Mouse (Mus musculus): Measurements from ENCODE around the gene Vav3.

Vav3 gene

DNA sequence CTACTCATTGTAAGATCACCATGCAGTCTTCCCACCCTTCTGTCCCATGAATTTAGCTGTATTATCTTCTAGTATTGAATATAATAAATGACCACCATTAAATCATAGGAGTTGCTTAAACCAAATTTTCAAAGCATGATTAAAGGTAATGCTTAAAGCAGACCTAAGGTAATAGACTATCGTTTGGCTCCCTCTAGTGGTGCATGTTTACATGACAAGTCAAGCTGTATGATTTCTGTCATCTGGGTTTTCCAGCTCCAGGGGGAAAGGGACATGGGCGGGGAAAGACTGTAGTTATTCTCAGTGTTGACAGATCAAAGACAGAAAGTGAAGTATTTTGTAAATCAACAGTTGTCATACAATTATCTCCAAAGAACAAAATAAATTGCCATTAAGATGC lies 151.1 kb downstream of the Vav3 start:
- in situ Hi-C loops (cut with MboI; ENCODE audit: low sequenced_read_pairs), result loop anchor here (25.0 kb wide), 1 partner anchor 329 kb away; no protein-coding TSS in a partner anchor

DNA sequence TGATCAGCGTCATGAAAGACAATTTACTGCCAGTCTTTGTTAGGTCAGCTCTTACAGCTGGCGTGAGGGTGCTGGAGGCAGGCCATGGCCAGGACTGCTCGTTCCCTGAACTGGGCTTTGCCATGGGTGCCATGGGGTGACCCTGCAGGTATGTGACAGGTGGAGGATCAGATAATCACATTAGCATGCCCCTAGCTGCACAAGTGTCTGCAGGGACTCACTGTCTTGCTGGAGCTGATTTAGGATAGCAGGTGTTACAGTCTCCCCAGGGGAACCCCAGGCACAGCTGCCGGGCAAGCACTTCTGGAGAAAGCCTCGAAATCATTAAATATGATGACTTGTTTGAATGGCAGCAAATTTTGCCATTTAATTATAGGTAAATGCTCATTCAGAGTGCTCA lies 156.0 kb downstream of the Vav3 start:
- in situ Hi-C loops (cut with MboI; ENCODE audit: low sequenced_read_pairs), result loop anchor here (25.0 kb wide), 1 partner anchor 334 kb away; no protein-coding TSS in a partner anchor

DNA sequence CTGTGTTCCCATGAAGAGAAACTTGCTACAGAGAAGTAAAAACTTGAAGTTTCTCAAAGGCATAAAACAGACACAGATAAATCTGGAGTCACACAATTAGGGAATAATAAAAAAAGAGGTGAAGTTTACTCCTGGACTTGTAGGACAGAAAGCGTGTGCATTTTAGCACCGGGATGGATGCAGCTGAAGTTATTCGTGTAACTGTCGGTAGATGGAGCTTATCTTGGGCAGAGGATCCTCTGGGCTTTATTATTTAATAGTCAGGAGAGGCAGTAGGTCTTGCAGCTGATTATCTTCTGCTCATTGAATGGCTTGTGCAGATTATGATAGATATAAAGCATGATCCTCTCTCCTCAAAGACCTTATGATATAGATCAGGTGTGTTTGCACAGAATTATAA lies 156.6 kb downstream of the Vav3 start:
- in situ Hi-C loops (cut with MboI; ENCODE audit: low sequenced_read_pairs), result loop anchor here (25.0 kb wide), 1 partner anchor 335 kb away; no protein-coding TSS in a partner anchor

DNA sequence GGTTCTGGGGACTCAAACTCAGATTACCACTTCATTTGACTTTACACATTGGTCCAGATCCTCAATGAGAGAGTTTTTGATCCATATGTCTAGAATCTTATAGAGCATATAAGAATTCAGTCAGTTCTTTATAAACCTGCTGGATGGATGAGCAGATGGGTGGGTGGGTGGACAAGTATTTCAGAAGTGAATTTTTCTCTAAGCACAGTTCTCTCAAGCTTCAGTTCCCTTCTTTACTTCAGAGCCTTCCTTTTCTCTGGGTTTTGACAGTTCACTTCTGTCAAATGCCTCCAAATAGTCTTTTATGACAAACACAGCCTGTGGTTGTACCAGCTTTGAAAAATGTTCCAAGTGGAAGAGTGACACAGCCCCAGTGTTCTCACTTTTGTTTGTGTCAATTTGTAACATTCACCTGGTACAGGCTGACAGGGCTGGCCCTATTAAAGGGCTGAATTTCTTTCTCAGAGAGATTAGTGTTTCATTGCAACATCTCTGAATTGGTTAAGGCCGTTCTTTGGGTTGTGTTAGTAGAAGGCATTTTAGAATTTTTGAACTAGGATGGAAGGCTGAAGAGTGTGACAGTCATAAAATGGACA lies 159.5 kb downstream of the Vav3 start:
- in situ Hi-C loops (cut with MboI; ENCODE audit: low sequenced_read_pairs), result loop anchor here (25.0 kb wide), 1 partner anchor 338 kb away; no protein-coding TSS in a partner anchor

DNA sequence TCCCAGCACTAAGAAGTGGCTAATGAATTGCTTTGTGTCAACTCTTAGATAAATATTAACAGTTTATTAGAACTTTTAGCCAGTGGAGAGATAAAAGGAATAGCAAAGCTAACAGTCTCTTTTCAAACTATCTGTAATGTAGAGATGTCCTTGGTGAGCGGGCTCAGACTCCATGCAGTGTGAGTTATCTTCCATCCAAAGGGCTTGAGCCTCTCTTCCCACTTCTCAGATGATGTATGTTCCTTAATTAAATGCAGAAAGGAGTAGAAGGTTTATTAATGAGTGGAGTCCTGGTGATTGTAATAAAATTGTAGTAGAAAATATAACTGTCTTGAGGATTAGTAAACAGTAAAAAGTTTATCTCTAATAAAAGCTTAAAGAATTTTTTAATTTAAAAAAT lies 169.3 kb downstream of the Vav3 start:
- in situ Hi-C loops (cut with MboI; ENCODE audit: low sequenced_read_pairs), result no loop called here

DNA sequence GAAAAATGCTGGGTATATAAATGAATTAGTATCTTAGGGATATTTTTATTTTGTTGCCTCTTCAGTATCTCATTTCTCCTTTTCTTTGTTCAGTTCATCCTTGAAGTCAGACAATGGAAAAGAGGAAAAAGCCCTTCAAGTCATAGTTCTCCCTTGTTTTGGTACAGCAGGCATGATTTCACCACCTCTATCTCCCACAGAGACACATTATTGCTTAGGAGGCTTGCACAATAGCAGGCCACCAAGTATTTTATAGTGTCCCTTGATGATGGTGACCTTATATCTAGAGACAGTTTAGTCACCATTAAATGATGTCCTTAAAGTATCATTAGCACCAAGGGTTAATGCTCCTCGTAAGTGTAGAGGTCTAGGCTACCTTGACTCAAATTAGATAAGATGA lies 171.4 kb downstream of the Vav3 start:
- in situ Hi-C loops (cut with MboI; ENCODE audit: low sequenced_read_pairs), result no loop called here

DNA sequence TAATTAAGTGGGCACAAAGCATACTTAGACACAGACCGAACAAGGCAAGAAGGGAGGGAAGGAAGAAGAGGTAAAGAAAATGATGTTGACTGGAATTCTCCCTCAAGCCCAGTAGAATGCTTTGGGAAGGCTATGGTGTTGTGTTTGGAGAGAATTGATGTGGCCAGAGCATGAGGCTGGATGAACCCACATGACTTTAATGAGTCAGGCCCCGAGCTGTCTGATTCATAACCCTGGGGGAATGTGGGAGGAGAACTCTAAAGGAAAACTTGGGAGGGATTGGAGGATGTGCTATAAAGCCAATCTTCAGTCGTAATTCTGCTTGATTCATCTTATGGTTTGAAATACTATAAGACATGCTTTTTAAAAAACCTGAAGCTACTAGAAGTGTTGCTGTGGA lies 175.0 kb downstream of the Vav3 start:
- in situ Hi-C loops (cut with MboI; ENCODE audit: low sequenced_read_pairs), result no loop called here

DNA sequence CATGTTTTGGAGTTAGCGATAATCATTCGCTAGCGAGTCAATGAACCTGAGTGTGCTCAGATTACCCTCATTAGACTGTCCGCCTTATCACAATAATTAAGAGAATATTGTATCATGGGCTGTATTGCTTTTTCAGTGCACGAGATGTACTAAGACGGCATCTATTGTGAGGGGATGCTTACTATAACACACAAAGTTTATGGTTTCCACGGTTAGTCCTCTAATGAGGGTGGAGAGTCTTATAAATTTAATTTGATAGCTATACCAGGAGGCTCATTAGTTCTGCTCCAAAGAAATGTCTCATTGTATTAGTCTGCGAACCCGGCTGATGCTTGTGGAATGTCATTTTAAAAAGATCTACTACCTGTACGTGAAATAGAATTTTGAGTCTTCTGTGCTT lies 175.9 kb downstream of the Vav3 start:
- in situ Hi-C loops (cut with MboI; ENCODE audit: low sequenced_read_pairs), result no loop called here

DNA sequence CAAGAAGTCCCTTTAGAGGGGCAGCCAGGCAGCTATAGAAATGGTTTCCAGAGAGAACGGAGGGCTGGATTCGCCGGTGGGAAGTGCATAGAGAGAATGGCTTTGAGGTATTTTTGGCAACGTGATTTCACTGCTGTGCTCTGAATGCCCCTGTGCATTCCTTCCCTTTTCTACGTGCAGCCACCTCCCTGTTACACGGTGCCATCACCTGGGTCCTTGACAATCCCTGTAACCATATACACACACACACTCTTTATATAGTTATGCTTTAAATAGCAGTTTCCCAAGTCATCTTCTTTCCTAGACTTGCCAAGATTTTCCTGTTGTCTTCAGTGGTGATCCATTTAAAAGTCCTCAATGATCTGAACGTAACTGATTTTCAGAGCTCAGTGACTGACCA lies 181.7 kb downstream of the Vav3 start:
- in situ Hi-C loops (cut with MboI; ENCODE audit: low sequenced_read_pairs), result no loop called here

DNA sequence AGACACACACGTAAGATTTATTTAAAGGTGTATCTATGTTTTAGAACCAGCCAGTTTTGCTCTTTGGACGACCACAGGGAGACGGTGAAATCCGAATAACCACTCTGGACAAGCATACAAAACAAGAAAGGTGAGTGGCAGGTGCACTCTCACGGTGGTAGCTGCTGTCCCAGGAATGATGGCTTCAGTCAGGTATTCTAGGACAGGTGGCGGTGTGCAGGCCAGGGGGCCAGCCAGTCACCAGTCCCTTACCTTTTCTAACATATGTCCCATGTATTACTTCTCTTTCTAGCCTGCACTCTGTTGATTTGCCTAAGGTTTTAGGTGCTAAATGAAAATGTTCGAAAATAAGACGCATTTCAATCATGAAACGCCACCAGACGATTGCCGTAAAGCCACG lies 185.4 kb downstream of the Vav3 start:
- in situ Hi-C loops (cut with MboI; ENCODE audit: low sequenced_read_pairs), result no loop called here

DNA sequence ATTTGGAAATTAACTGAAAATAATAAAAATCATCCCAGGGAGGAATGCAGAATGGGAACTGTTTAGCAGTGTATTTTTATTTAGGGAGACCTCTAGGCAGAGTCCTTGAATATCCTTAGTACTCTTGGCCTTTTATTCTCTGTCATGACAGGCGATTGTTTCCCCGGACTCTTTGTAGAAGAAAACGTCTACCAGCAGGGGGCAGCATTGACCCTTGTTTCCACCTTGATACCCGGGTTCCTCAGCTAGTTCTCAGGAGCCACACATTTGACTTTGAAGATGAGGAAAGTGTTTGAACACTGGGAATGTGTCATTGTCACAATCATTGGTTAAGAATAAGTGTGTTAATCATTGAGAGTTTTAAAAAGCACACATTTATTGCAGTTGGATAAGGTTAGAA lies 185.8 kb downstream of the Vav3 start:
- in situ Hi-C loops (cut with MboI; ENCODE audit: low sequenced_read_pairs), result no loop called here

DNA sequence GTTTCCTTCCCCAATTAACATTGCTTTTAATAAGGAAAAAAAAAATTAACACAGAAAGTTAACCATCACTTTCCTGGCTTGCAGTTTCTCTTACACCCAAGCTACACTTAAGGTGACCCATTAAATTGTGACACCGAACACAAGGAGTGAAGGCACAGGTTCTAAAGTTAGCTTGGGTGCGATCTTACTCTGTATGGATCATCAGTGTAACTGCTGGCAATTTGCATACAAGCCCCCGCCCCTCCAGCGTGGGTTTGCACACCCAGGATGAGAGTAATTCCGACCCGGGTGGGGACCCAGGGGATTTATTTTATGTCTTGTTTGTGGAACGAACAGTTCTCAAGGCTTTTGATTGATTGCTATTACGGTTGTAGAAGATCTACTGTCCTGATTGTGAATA lies 186.2 kb downstream of the Vav3 start:
- in situ Hi-C loops (cut with MboI; ENCODE audit: low sequenced_read_pairs), result no loop called here

DNA sequence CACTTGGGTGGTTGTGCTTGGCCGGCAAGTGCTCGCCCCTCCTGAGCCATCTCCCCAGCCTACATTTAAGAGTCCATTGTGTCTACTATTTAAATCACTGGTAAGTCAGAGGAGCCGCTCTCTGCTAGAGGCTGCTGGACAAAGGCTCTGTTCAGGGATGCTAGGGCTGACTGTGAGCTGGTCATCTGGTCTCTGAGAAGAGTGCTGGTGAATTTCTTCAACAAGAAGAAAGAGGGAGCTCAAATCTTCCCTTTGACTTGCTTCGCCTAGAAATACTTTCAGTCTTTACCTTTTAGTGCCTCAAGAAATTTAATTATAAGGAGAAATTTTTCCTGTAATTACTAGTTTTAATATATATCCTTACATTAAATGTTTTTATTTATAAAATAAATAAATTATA lies 188.2 kb downstream of the Vav3 start:
- in situ Hi-C loops (cut with MboI; ENCODE audit: low sequenced_read_pairs), result no loop called here

DNA sequence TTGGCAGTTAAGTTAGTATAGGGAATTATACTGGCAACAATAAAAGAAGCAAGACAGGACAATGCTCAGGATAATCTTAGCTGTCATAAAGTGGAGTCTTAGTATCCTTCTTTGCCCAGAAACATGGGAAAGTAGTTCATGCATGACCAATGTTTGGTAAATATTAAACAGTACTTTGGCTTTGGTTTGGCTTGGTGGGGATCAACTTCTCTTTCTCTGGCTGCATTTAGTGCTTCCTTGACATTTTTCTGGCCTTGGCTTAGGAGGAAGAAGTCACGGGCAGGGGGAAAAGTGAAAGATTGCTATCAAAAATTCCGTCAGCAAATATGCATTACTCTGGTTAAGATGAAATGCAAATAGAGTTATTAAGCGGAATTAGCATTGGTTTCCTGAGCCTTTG lies 197.2 kb downstream of the Vav3 start:
- in situ Hi-C loops (cut with MboI; ENCODE audit: low sequenced_read_pairs), result no loop called here

DNA sequence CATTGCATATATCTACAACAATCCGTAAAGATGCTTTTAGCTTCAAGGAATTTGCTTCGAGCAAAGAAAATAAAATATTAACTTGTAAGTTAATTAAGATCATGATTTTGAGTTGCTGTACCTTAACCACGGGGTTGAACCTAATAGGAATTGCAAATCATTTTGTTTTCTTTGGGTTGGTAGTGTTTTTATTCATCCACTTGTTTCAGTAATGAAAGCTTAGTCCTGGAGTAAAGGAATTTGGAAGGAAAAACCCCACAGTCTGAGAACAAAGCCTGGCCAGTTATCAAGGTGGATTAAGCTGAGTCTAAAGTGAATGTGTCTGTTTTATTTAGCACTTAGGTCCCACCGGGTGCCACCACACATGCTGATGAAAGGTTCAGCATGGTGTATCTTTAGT lies 199.6 kb downstream of the Vav3 start:
- in situ Hi-C loops (cut with MboI; ENCODE audit: low sequenced_read_pairs), result no loop called here

DNA sequence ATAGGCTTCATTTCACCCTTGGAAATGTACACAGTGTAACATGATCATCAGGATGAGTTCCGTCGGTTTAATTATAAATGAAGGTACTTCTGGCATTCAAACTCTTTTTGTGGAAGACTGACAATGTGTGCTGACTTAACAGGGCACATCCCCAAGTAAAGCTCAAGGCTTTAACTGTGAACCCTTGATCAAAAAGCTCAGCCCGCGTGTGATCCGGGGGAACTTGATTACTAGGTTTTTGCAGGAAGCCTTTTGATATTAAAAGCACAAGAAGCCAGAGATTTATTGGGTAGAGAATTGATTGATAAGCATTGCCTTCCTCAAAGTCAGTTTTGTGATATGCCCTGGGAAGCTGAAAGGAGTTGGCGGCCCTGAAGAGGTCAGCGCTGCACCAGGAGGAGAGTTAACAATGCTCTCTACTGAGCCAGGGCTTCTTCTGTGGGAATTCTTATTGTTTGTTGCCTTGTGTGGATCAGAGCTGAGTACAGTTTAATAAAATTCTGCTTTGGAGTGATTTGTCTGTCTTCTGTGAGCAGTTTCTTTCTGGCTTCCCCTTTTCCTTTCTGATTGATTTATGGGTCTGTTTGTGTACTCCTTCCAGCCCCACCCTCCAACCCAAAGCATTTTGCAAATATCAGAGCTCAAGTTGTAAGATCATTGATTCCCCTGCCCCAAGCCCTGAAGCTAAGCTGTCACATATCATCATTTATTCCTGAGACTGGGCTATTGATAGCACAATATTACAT lies 204.2 kb downstream of the Vav3 start:
- in situ Hi-C loops (cut with MboI; ENCODE audit: low sequenced_read_pairs), result no loop called here

DNA sequence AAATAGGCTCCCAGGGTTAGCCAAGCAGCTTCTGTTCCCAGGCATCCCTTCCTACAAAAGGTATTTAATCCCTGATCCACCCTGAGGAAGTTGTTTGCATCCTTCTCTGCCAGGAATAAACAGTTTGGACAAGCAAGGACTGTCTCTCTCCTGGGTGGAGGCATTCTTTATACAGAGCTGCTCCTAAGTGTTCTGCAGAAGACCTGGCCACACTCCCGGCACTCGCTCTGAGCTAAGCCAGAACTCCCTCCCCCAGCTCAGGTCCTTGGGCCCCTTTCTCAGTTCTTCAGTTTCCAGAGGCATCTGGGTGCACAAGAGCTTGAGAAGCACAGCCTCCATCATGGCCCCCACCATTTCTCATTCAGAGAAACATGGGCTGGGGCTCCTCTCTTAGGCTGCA lies 216.9 kb downstream of the Vav3 start:
- in situ Hi-C loops (cut with MboI; ENCODE audit: low sequenced_read_pairs), result no loop called here

DNA sequence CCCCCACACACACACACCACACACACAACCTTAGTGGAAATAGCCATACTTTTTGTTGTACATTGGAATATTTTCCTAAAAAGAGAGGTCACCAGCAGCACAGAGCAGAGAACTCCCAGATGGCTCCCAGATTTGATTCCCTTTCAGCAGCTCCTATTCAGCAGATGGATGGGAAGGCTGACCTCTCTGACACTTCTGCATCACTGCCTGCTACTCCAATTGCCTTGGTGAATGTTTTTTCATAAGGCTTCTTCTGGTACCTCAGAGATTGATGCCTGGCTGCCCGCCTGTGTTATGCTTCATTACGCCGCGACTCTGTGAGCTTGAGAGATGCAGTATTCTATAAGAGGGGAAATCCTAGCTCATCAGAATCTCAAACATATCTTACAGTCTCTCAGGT lies 220.8 kb downstream of the Vav3 start:
- in situ Hi-C loops (cut with MboI; ENCODE audit: low sequenced_read_pairs), result no loop called here

DNA sequence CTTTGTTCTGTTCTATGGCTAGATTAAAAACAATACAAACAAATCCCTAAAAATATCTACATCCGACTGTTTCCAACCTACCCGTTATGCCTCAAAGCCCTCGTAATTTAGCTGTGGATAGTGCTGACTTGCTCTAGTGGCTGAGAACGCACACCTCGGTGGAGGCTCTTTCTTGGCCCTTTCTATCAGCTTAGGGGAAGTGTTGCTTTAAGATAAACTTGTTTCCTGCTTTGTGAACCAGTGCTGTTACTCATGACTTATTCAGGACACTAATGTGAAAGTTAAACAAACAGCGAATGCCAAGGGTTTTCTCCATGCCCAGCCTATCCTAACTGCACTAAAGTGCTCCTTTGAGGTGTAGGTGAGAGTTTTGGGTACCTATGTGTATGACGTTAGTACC lies 221.3 kb downstream of the Vav3 start:
- in situ Hi-C loops (cut with MboI; ENCODE audit: low sequenced_read_pairs), result no loop called here

DNA sequence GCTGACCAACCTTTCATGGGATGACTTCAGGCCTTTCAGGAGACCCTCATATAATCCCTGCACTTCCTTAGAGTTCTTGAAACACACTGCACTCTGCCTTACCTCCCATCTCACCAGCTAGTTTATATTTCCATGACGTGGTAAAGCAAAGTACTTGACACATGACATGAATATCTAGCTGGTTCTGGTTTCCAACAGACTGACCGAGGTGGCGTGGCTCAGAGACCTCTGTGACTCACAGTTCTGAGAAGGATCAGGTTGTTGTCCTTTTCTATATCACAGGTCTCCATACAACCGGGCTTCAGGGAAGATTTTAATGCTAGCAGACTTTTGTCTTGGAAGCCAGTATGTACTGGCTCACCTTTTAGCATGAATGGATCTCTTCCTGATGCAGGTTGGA lies 221.8 kb downstream of the Vav3 start:
- in situ Hi-C loops (cut with MboI; ENCODE audit: low sequenced_read_pairs), result no loop called here

DNA sequence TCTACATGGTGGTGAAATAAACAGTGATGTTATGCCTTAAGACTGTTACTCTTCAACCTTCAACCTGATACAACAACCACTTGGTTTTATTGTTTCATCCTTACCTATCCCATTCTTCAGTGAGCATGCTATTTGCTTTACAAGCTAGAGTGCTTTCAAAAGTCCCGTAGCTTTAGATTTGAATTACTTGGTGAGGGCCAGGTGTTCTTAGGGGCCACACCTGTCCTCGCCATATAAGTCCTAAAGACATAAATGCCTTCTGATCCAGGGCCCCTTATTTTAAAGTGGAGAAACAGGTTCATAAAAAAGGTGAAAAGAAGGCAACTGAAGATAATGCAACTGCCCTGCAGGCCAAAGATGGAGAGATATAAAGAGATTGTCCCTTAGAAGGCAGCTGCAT lies 224.0 kb downstream of the Vav3 start:
- in situ Hi-C loops (cut with MboI; ENCODE audit: low sequenced_read_pairs), result no loop called here

DNA sequence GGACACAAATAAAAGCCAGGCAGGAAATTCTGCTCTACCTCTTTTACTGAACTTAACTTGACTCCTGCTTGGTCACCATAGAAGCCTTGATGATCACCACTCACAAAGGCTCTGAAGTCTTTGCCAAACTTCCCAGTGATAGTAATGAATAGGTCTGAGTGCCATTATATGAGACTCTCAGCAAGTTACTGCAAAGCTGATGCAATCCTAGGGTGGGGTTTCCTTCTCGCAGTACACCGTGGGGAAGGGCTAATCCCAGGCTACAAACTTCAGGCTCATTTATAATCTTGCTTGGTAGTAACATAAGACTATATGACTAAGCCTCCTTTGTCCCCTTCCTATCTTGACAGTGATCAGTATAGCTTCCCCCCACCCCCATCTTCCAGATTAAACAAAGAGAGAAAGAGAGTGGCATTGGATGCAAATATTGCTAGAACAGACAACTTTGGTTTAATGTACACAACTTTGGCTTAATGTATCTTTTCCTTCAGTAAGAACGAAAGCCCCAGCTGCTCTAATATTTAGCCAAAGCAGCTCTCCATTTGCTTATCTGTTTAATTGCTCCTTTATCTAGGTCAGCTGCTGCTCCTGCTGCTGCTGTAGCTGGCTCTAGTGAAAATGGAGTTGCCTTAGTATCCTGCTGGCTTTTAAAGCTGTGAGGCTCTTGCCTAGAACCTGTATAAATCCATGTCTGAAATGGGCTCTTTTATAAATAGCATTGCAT lies 228.3 kb downstream of the Vav3 start:
- in situ Hi-C loops (cut with MboI; ENCODE audit: low sequenced_read_pairs), result no loop called here
